Mouse (Mus musculus) forelimb bud, embryonic 11.5 days (tissue): ENCODE data around the gene 4931409K22Rik.
A peak's percentile ranks its signal among the peaks of the same experiment; 100 is the strongest.
"Not testable (repeated sequence)": the region's sequence is repeated elsewhere in the genome, so short reads cannot be mapped to it uniquely, and the experiment has no call there.

Experiments
- DNase-seq: peaks from one replicate; pipeline ENCODE4 v3.0.0-alpha.2; 2012; ENCODE audit warnings: low read depth, low spot score

Gene 4931409K22Rik

DNA sequence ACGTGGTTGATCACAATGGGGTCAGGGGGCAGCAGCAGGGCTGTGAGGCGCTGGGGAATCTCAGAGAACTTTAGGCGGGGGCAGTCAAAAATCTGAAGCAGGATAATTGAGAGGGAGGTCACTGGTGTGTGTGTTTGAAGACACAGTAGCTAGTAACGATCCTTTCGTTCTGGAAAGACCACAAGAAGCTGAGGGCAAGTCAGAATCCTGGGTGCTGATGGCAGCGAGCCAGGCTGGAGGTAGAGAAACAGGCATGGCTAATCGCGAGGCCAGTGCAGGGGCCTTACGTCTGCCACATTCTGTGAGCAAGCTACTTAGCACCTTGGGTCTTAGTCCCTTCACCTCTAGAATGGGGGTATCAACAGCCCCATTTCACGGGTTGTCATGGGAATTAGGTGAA is 37.3 kb upstream of the 4931409K22Rik start:
- DNase-seq, result no peak

DNA sequence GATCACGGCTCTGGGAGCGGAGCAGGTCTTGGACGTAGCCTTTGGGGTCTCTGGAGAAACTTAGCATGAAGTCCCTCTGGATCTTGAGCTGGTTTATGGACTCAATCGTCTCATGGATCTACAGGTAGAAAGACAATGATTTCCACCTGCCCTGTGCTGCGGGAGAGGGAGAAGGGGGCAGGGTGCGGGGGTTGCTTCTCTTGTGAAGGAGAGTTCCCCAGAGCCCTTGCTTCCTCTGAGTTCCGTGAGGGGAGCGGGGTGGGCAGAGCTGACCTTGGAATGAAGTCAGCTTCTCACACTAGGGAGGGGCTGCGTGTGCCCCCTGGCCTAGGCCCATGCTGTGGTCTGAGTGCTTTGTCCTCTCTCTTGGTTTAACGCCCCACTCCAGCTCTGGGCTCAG is 36.6 kb upstream of the 4931409K22Rik start:
- no peak for DNase-seq

DNA sequence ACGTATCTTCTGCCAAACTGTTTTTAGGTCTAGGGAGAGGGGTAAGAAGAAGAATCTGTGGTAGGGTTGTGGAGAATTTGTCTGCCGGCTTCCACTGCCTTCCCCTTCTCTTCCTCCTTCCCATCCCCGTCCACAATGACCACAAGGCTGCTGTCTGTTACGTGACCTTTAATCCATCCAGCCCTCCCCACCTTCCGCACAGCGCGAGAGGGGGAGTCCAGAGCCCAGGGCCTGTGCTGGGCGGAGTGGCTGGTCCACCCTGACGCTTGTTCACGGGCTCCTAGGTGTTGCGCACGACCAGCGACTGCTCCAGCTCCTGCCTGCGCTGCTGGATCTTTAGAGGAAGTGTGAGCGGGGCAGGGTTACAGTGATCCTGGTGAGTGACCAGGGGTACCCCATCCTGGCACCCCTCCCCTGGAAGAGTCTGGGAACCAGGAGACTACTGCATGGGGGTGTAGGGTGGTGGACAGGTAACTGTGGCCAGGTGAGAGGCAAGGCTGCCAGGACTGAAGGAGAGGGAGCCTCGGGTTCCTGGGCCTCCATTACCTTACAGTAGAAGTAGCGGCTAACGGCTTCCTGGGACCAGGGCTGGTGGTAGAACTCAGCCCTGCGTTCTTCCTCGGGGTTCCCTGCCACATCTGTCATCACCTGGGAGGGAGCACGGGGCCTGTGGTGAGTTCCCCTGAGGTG is 36.0 kb upstream of the 4931409K22Rik start:
- DNase-seq, result no peak

DNA sequence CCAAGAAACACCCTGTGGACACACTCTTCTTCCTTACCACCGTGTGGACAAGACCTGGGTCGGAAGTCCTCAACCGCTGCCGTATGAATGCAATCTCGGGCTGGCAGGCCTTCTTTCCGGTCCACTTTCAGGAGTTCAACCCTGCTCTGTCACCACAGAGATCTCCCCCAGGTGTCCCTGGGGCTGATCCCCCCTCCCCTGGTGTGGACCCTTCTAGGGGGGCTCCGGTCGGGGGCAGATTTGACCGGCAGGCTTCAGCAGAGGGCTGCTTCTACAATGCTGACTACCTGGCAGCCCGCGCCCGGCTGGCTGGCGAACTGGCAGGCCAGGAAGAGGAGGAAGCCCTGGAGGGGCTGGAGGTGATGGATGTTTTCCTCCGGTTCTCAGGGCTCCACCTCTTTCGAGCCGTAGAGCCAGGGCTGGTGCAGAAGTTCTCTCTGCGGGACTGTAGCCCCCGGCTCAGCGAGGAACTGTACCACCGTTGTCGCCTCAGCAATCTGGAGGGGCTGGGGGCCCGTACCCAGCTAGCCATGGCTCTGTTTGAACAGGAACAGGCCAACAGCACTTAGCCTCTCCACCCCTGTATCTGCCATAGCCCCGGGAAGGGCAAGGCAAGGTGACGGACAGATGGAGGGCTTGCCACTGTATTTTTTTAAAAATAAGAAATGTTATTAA is 35.3 kb upstream of the 4931409K22Rik start:
- DNase-seq, result no peak

DNA sequence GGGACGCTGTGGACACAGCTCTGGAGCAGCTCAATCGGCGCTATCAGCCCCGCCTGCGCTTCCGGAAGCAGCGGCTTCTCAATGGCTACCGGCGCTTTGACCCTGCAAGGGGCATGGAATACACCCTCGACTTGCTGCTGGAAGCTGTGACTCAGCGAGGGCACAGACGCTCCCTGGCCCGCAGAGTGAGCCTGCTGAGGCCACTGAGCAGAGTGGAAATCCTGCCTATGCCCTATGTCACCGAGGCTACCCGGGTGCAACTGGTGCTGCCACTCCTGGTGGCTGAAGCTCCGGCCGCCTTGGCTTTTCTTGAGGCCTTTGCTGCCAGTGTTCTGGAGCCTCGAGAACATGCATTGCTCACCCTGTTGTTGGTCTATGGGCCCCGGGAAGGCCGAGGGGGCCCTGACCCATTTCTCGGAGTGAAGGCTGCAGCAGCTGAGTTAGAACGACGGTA is 34.7 kb upstream of the 4931409K22Rik start:
- DNase-seq, result no peak

DNA sequence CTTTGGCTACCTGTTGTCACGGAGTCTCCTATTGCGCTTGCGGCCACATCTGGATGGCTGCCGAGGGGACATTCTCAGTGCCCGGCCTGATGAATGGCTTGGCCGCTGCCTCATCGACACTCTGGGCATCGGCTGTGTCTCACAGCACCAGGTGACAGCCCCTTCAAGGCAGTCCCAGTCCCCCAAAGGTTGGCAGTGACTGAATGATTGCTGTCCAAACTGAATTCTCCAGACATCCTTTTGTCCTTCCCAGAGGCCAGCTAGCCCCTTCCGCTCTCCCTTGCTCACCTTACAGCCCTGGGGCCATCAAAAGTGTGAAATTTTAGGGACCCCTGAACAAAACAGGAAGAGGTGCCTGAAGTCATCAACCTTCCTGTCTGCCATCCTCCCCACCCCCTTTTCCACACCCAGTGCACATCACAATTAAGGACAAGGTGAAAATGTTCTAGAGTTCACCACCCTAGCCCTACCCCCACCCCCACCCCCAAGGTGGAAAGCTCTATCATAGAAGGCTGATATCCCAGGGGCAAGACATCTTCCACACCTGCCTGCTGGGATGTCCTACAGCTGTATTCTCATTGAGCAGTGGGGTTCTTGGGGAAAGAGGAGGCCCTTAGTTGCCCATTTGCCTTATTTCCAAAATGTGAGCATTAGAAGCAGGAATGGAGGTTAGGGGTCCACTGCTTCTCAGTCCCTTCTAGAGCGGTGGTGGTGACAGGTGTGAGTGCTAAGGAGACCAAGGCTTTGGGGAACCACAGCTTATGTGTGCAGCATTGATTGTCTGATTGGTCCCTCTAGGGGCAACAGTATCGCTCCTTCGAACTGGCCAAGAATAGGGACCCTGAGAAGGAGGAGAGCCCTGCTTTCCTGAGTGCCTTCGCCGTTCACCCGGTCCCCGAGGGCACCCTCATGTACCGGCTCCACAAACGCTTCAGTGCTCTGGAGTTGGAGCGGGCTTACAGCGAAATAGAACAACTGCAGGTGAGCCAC is 33.2 kb upstream of the 4931409K22Rik start:
- no peak for DNase-seq

DNA sequence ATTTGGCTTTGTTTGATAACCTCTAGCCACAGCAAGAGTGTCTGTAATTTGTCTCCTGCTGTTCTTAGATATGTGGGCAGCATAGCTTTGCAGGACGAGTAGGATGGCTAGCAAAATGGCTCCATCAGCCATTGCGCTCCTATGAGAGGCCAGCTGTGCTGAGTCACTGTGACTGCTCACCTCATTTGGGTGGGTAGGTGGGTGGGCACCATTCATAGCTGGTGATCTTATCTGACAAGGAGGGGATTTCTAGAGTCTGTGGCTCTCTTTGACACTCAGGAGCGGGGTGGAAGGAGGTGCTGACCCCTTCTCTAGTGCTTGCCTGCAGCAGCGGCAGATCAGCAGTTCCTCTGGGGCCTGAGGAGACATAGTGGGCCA is 30.6 kb upstream of the 4931409K22Rik start:
- DNase-seq, result no peak

DNA sequence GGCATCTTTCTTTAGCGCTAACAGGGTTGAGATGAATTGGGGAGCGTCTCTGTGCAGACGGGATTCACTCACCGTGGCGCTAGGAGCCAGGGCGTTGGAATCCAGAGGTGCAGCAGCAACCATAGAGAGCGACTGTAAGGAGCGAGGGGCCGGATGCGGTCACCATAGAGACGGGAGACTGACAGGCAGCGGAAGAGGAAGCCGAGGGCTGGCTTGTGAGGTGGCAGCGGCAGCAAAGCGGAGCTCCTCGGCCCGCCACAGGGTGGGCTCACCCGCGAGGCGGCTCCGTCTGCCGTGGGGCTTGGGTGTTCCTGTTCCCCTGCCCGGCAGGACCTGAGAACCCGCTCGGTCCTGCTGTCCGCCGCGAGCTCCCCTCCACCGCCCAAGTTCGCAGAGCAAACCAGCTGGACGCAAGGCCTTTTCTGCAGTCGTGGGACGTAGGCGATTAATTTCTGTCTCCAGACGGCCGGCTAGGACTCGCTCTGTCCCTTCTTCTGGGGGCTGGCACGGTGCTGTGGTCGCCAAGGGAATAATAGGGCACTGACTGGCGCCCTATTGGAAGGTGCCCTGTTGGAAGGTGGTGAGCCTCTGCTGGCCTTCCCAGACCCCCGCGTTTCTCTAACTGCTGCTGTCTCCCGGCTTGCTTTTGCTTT is 30.1 kb upstream of the 4931409K22Rik start, which contains the start of gene Chpf2:
Chpf2 (plus strand) TSS at position 195 of the 653 bp plus-strand sequence.
- DNase-seq, result peak; percentile 72

DNA sequence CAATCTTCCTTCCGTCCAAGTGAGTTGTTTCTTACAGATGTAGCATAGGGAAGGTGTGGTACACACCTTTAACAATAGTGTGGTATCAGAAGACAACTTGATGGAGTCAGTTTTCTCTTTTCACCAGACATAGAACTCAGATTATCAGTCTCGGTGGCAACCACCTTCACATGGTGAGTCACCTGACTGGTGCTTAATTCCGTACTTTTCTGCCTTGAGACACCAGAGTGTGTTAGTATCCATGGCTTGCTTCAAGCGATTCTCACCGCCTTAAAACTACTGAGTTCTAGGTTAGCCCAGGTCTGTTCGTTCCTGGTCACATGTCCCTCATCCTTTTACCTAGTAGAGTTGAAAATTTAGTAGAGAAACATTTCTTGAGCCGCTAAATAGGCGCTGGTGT is 29.5 kb upstream of the 4931409K22Rik start:
- no peak for DNase-seq

DNA sequence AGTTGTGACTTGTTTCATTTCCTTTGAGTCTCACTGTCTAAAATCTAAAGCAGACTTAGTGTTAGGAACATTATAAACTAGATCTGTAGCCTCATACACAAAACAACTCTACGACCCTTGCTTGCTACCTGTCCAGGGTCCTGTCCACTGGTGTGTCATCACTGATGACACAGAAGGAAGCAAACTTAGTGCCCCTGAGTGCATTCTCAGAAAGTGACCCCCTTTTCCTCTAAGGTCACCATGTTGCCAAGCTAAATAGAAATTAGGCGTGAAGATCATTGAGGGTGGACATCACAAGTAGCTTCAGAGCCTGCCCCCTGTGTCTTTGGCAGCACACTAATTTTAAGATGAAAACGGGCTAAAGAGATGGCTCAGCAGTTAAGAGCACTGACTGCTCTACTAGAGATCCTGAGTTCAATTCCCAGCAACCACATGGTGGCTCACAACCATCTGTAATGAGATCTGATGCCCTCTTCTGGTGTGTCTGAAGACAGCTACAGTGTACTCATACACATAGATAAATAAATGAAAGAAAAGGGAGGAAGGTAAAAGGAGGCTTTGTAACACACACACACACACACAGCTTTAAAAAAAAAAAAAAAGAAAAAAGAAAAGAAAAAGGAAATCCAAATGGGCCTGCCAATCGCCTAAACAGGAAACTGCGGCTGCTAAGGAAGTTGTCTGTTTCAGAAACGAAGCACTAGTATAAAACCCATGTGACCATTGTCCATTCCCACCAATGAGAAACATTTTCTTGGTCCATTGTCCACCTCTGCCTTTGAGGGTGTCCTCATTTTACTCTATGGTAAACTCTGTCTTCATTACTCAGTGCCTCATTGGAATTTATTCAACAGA is 21.7 kb upstream of the 4931409K22Rik start:
- DNase-seq, result no peak

DNA sequence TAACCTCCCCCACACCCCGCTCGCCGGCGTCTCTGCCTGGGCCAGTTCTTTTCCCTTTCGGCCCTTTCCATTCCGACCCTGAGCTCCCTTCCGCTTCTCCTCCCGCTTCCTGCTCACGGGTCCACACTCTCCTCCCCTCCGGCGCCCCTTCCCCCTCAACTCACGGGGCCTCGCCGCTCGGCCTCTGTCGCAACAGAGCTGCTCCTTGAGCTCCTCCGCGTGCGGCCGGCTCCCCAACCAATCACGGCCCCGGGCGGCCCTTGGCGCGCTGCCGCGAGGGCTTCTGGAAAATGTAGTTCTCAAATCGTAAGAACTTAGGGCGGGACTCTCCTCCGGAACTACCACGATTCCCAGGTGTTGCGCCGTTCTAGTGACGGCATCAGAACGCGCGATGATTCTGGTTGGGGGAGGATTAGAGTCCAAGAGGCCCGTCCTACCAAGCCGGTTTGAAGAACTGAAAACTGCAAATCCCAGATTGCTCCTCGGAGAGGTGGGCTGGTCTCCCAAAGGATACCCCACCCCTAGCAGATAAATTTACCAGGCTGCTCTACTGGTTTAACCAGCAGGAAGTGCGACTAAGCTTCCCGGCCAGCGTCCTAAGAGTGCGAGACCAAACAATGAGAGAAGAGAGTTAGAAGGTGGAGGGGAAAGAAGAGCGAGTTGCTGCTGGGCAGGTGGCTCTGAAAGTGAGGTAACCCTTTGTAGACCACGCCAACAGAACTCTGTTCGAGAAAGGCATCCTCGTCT is 20.7 kb upstream of the 4931409K22Rik start, which contains the start of gene Abcf2:
Abcf2 (minus strand) TSS at position 285 of the 747 bp plus-strand sequence.
- DNase-seq, result peak; percentile 100

DNA sequence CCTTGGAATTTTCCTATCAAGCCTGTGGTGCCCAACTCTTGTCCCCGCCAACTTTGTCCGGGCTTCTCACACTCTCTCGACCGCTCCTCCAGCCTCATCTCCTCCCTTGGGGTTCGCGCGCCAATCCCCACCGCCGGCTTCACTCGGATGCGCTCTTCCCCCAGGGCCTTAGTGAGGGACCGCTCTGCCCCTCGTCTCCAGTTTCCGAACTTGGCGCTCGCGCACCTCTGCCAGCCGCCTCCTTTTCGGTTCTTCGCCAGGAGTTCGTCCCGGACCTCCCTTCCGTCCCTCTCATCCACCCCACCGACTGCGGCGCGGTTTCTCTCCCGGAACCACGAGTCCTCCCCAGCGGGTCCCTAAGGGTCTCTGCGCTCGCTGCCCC is 20.2 kb upstream of the 4931409K22Rik start:
- no peak for DNase-seq

DNA sequence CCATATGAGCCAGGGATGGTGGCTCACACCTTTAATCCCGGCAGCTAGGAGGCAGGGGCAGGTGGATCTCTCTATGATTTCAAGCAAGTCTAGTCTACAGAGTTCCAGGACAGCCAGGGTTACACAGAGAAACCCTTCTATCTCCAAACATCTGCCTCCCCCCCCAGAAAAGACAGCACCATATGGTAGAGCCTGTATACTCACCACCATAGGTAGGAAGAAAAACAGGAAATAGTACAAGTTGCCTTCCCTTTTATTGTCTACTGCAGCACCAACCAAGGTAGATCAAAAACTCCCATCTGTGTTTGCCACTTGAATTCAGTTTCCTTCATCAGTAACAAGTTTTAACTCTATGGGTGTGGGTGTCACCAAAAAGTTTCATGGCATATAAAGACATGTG is 19.3 kb upstream of the 4931409K22Rik start:
- no peak for DNase-seq

DNA sequence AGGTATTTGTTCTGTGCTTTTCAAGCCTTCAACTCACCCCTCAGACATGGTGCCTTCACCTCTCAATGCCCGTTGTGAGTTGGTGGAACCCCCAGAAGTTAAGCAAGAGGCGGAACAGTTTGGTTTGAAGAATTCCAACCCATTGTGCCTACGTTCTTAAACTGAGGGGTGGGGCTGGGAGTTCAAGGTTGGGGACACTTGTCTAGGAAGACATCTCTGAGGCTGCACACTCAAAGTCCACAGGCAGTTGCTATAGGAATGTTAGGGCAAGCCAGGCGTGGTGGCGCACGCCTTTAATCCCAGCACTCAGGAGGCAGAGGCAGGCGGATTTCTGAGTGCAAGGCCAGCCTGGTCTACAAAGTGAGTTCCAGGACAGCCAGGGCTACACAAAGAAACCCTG is 1.3 kb downstream of the 4931409K22Rik start:
- not testable (repeated sequence) for DNase-seq

DNA sequence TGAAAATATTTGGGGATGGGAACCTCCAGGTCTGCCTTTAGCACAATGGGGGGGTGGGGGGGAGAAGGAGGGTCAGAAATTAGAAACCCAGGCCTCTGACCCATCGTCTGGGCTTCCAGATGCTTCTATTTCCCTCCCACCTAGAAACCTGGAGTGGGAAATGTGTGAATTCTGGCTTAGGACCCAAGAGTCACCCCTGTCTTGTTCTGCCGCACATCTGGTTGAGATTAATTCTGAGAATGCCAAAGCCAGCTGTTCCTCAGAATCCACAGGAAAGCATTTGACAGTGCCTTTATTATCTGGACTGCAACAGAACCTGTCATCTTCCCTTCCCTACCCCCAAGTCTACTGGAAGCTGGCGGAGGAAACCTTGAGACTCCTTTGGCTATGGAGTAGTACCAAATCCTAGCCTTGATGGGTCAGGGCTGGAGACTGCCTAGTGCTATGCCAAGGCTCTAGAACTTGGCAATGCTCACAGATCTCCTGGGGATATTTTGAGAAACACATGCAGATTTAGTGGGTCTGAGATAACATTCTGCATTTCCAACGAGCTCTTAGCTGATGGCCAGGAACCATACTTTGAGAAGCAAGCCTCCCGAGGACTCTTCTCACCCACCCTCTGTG is 2.9 kb downstream of the 4931409K22Rik start:
- DNase-seq, result peak; percentile 43

DNA sequence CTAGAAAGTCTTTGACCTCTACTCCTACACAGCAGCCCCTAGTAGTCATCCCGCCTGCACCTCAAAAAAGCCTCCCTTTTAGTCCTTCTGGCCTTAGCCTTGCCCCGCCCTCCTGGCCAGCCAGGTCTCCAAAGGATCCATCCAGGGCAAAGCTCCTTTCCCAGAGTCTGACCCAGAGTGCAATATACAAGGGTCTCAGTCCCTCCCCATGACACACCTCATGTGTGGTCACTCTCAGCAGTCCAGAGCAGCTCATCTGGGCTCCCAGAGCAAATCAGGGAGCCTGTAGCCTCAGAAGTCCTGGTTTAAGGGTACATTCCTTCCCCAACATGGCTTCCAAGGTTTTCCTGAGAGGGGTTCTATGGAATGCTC is 5.3 kb downstream of the 4931409K22Rik start:
- no peak for DNase-seq

DNA sequence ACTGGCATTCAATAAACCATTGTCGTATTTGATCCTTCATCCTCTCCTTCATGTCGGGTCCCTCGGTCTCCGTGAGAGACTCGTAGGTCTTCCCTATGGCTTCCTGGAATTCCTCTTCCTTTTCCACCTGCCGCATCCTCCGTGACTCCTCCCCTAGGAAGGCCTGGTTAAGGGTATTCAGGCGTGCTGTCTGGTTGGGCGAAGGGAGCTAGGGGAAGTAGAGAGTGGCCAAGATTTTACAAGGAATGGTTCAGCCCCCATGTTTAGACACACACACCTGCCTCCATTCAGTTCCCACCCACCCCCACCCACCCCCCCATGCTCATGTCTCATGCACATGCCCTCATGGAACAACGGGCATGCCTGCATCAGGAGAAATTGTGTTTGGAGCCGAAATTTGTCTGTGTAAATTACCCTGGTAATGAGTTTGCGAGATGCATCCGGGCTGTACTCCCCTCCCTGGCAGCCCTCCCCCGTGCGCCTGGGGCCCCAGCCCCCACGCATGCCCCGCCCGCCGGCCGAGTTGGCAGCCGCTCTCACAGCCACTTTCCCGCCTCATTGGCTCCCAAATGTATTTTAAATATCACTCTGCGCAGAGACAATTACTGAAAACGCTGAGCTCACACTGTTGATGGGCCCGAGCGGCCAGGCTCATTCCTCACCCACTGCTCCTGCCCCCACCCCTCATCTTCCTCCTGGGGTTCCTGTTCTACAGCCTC is 5.9 kb downstream of the 4931409K22Rik start:
- DNase-seq, result no peak

DNA sequence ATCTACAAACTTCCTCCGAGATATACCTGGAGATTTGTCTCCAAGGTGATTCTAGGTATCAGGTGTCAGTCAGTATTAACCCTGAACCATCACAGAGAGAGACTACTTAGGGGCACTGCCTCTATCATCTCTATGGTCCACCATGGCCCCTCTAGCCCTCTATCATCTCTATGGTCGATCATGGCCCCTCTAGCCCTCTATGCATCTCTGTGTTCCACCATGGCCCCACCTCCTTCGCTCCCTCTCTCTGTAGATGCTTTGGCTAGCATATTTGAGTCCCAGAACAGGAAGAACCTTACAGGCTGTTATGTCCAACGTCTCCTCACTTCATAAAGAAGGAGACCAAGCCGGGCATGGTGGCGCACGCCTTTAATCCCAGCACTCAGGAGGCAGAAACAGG is 14.0 kb downstream of the 4931409K22Rik start:
- DNase-seq, result no peak

DNA sequence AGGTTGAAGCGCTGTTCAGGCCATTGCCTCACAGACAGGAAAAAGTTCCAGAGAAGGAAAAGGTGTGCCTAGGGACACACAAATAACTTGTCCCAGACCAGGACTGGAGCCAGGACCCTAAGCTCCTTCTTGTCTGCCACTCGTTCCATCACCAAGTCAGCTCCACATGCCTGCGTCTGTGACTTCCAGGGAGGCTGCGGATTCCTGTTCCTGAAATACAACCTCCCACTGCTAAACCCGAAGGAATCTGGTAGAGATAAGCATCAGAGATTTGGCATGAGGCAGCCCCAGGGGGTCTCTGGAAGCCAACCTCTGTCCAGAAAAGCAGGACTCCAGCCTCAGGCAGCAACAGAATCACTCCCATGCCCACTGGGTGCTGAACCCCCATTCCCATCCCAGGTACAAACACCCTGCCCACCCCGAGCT is 15.5 kb downstream of the 4931409K22Rik start:
- DNase-seq, result no peak
